Mouse (Mus musculus) E14TG2a.4 (cell line): ENCODE results near the gene Nars2.

ENCODE experiments used
- CTCF ChIP-seq: conservative IDR thresholded peaks from 2 replicates; pipeline ENCODE4 v1.5.1; 2014; ENCODE audit warnings: low read length
- POU5F1 ChIP-seq: IDR thresholded peaks from 2 replicates; pipeline ENCODE4 v1.6.1; 2014; ENCODE audit warnings: low read length, borderline replicate concordance

DNA sequence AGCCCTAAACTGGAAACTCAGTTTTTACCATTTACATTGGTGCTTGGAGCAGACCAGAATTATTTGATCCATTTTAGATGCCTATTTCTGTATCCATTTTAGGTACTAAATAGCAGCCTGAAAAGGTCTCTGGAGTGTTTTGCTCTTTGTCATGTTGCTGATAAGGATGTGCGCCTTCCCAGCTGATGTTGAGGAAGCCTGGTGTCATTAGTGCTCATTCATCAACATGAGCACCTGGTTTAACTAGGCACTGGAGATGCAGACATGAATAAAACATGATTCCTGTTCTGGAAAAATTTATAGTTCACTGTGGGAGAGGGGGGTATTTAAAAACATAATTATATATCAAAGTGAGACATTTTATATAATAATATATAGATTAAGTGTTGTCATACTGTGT is 68.0 kb downstream of the Nars2 start:
- no peak for TF ChIP-seq CTCF
- no peak for TF ChIP-seq POU5F1
